Mouse (Mus musculus) macrophage (primary cell): Measurements from ENCODE around the gene Gm28041. TPM values are rescaled to one million over a fixed set of nuclear protein-coding genes. Genes with fewer than 3 reads are reported as not detected.
"Not testable (repeated sequence)": the region's sequence is repeated elsewhere in the genome, so short reads cannot be mapped to it uniquely, and the experiment has no call there.

ENCODE experiments used
- H3K27ac ChIP-seq: fragments of 350-480 bp; formaldehyde crosslinking; 2 replicates; pipeline ENCODE4 v1.9.0; 2021
- H3K36me3 ChIP-seq: fragments of 350-480 bp; formaldehyde crosslinking; 2 replicates; pipeline ENCODE4 v1.9.0; 2021; ENCODE audit errors: inconsistent target
- H3K4me3 ChIP-seq: fragments of 350-480 bp; formaldehyde crosslinking; 2 replicates; pipeline ENCODE4 v1.9.0; 2021; ENCODE audit errors: inconsistent target
- H3K79me2 ChIP-seq: fragments of 350-480 bp; formaldehyde crosslinking; 2 replicates; pipeline ENCODE4 v1.9.0; 2021; ENCODE audit errors: inconsistent target
- WGBS: methylation state at CpG from one replicate; pipeline ENCODE4 v1.1.7; 2026; ENCODE audit warnings: inconsistent platforms; ENCODE audit not compliant: missing documents; 5-methylcytosine and 5-hydroxymethylcytosine counted together
- polyA plus RNA-seq: library from polyadenylated mRNA; stranded (reverse); fragments of 250-400 nt; gene quantifications from 3 replicates; pipeline ENCODE4 v1.2.4, GENCODE M21; 2018; ENCODE audit warnings: inconsistent platforms
- total RNA-seq, 78 experiments: library from RNA; depleted of rRNA; stranded (reverse); fragments of 250-400 nt; gene quantifications; 1 replicate in 9 of 78; 2 replicates in 24 of 78; 3 replicates in 43 of 78; 4 replicates in 2 of 78; pipeline ENCODE4 v1.2.4; 2018; ENCODE audit warnings: inconsistent platforms in 56 of 78

The Gm28041 gene
- 1 to 10 TPM in 23 of 26 experiments, not detected in 3; 1.3 to 7.7 (median 3.7) TPM for total RNA-seq (2018; cell fraction: chromatin; rRNA removed)
- 1 to 10 TPM in 10 of 26 experiments, under 1 TPM in 15, not detected in 1; 0.24 to 1.5 (median 0.76) TPM for total RNA-seq (2018; cell fraction: cytosol; rRNA removed)
- 1 to 10 TPM in 24 of 26 experiments, not detected in 2; 1.1 to 9.1 (median 3.0) TPM for total RNA-seq (2018; cell fraction: nucleus; rRNA removed)
- polyA plus RNA-seq: 0.44 to 0.63 TPM in 2 of 3 replicates, not detected in the other

GRCm38 (mm10) chr13:67375050-67375911 lies at the start of gene Gm28041, which contains the start of gene Zfp456:
Gene Gm28041 (minus strand): TSS chr13:67375733.
Gene Zfp456 (minus strand): TSS chr13:67375810.
- H3K79me2 ChIP-seq: peaks cover 11% of the 10 kb centered on the region; the same call in 1 of the 2 replicates
- WGBS: 3% methylated on average over 13 of the region's 15 CpGs
- H3K36me3 ChIP-seq: not testable (repeated sequence)
- H3K4me3 ChIP-seq: peak within 1 kb of the TSS; percentile 64
- H3K27ac ChIP-seq: peak within 1 kb of the TSS; percentile 58

- not testable (repeated sequence) for H3K27ac ChIP-seq, H3K36me3 ChIP-seq, H3K79me2 ChIP-seq, H3K4me3 ChIP-seq
- WGBS: 90% methylated on average over 2 of the region's 2 CpGs
Observed at GRCm38 (mm10) chr13:67422532-67422931, 47.0 kb upstream of the Gm28041 start.

GRCm38 (mm10) chr13:67421207-67421857 lies 45.8 kb upstream of the Gm28041 start, which contains the start of gene Zfp459:
Gene Zfp459 (minus strand): TSS chr13:67421418.
- H3K36me3 ChIP-seq: no peaks in the 10 kb centered on the region
- peak within 1 kb of the TSS; percentile 45 for H3K4me3 ChIP-seq
- H3K27ac ChIP-seq: no peak within 1 kb of the TSS
- WGBS: 5% methylated on average over 22 of the region's 22 CpGs
- H3K79me2 ChIP-seq: no peaks in the 10 kb centered on the region

- Histone ChIP-seq H3K4me3 (peak overlapping the region; percentile 45), H3K79me2 (no peaks in the 10 kb centered on the region), H3K27ac (no peak overlapping the region), H3K36me3 (no peaks in the 10 kb centered on the region)
- 53% methylated on average over 11 of the region's 11 CpGs for WGBS
Observed at GRCm38 (mm10) chr13:67420558-67421206, 45.1 kb upstream of the Gm28041 start.

- no peaks in the 10 kb centered on the region for H3K36me3 ChIP-seq
- no peaks in the 10 kb centered on the region for H3K79me2 ChIP-seq
- H3K4me3 ChIP-seq: no peak overlapping the region
- WGBS: 89% methylated on average over 3 of the region's 3 CpGs
- H3K27ac ChIP-seq: no peak overlapping the region
Observed at GRCm38 (mm10) chr13:67416811-67417210, 41.3 kb upstream of the Gm28041 start.

GRCm38 (mm10) chr13:67415759-67416158 lies 40.2 kb upstream of the Gm28041 start:
- 94% methylated on average over 6 of the region's 6 CpGs for WGBS
- H3K36me3 ChIP-seq: no peaks in the 10 kb centered on the region
- H3K79me2 ChIP-seq: no peaks in the 10 kb centered on the region
- no peak overlapping the region for H3K27ac ChIP-seq
- no peak overlapping the region for H3K4me3 ChIP-seq

- 62% methylated on average over 3 of the region's 3 CpGs for WGBS
- H3K36me3 ChIP-seq, H3K4me3 ChIP-seq, H3K27ac ChIP-seq, H3K79me2 ChIP-seq: not testable (repeated sequence)
Observed at GRCm38 (mm10) chr13:67413634-67414033, 38.1 kb upstream of the Gm28041 start.

- peaks cover 20% of the 10 kb centered on the region for H3K79me2 ChIP-seq
- H3K36me3 ChIP-seq: not testable (repeated sequence)
- 5% methylated on average over 12 of the region's 16 CpGs for whole genome bisulfite sequencing
- H3K4me3 ChIP-seq: peak within 1 kb of the TSS; percentile 64
- peak within 1 kb of the TSS; percentile 64 for H3K27ac ChIP-seq
Observed at GRCm38 (mm10) chr13:67399183-67399903, 23.8 kb upstream of the Gm28041 start, which contains the start of gene Zfp429. Gene Zfp429 (minus strand): TSS chr13:67399819.

GRCm38 (mm10) chr13:67376255-67376654 lies 722 bp upstream of the Gm28041 start:
- H3K4me3 ChIP-seq, H3K36me3 ChIP-seq, H3K27ac ChIP-seq: not testable (repeated sequence)
- 51% methylated on average over 3 of the region's 3 CpGs for WGBS
- H3K79me2 ChIP-seq: peaks cover 11% of the 10 kb centered on the region; the same call in 1 of the 2 replicates

- Histone ChIP-seq H3K27ac (peak within 1 kb of the TSS; percentile 91), H3K4me3 (peak within 1 kb of the TSS; percentile 95), H3K79me2 (peaks cover 45% of the 10 kb centered on the region), H3K36me3 (no peaks in the 10 kb centered on the region)
- WGBS: 1% methylated on average over 15 of the region's 15 CpGs
Observed at GRCm38 (mm10) chr13:67360131-67360744, 15.3 kb downstream of the Gm28041 start, which contains the start of the genes Gm28044 and Zfp953. Gene Gm28044 (minus strand): TSS chr13:67360536. Gene Zfp953 (minus strand): TSS chr13:67360605.

GRCm38 (mm10) chr13:67351854-67352253 lies 23.7 kb downstream of the Gm28041 start:
- H3K36me3 ChIP-seq: peaks cover 9% of the 10 kb centered on the region; the same call in 1 of the 2 replicates
- no peak overlapping the region for H3K4me3 ChIP-seq
- H3K27ac ChIP-seq: no peak overlapping the region
- H3K79me2 ChIP-seq: peaks cover 65% of the 10 kb centered on the region

- 30% methylated on average over 2 of the region's 2 CpGs for WGBS
- Histone ChIP-seq H3K4me3 (no peak overlapping the region), H3K79me2 (peaks cover 5% of the 10 kb centered on the region; the same call in 1 of the 2 replicates)
Observed at GRCm38 (mm10) chr13:67343422-67343821, 32.1 kb downstream of the Gm28041 start.

GRCm38 (mm10) chr13:67332877-67333276 lies 42.7 kb downstream of the Gm28041 start:
- no peaks in the 10 kb centered on the region for H3K36me3 ChIP-seq
- peaks cover 11% of the 10 kb centered on the region; the same call in 1 of the 2 replicates for H3K79me2 ChIP-seq
- WGBS: 67% methylated on average over 1 of the region's 1 CpGs
- H3K4me3 ChIP-seq: peak overlapping the region; percentile 56
- peak overlapping the region; percentile 42; the same call in 1 of the 2 replicates for H3K27ac ChIP-seq

More at GRCm38 (mm10) chr13:67343422-67343821, 32.1 kb downstream of the Gm28041 start:
- H3K27ac ChIP-seq: no peak overlapping the region
- peaks cover 49% of the 10 kb centered on the region for H3K36me3 ChIP-seq
